Mouse (Mus musculus): Measurements from ENCODE around the gene Tex2. TPM values are rescaled to one million over a fixed set of nuclear protein-coding genes. Genes with fewer than 3 reads are reported as not detected.
"Not testable (repeated sequence)": the region's sequence is repeated elsewhere in the genome, so short reads cannot be mapped to it uniquely, and the experiment has no call there.

Tex2 gene
- total and polyA plus RNA-seq, 3 experiments = 4.0 to 5.0 (median 4.5) TPM

DNA sequence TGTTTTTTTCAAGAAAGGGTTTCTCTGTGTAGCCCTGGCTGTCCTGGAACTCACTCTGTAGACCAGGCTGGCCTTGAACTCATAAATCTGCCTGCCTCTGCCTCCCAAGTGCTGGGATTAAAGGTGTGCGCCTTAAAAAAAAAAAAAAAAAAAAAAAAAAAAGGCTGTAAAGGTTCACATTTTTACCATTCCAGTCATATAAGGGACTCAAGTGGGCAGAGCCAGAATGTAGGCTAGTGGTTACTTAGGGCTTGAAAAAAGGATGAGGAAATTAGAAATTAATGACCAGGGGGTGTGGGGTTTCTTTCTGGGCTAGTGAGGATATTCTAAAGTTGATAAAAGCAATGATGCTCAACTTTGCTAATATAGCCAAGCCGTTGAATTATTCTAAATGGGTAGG lies 116.2 kb downstream of the Tex2 start:
- H3K4me2 ChIP-seq (ENCODE audit: insufficient read depth, low read depth, poor library complexity, severe bottlenecking); H3K27ac ChIP-seq (ENCODE audit: insufficient read depth, low read depth); H3K27me3 ChIP-seq (replicated peaks); H3K79me2 ChIP-seq (replicated peaks; ENCODE audit: control insufficient read depth, extremely low read depth, insufficient read depth, poor library complexity, severe bottlenecking); H3K9ac ChIP-seq (ENCODE audit: insufficient read depth, low read depth); H3K9me3 ChIP-seq (replicated peaks; ENCODE audit: low read length); dilution Hi-C loops (cut with MboI; ENCODE audit: extremely low pct_ligation_motif_present, extremely low pct_unique_long_range_greater_than_20kb, low sequenced_read_pairs); H3K4me3 ChIP-seq (replicated peaks in 1 of 3; ENCODE audit: low read depth in 2 of 3, low read length in 2 of 3, poor library complexity in 1 of 3); DNase-seq (ENCODE audit: extremely low read depth); H3K36me3 ChIP-seq (replicated peaks in 1 of 2; ENCODE audit: control insufficient read depth in 1 of 2, insufficient read depth in 1 of 2, low read length in 1 of 2): not testable (repeated sequence)
- in situ Hi-C loops (cut with MboI; ENCODE audit: low pct_ligation_motif_present, low pct_unique_long_range_greater_than_20kb, low sequenced_read_pairs) = loop anchor here (10.0 kb wide), 1 partner anchor 172 kb away; no protein-coding TSS in a partner anchor
- TF ChIP-seq ZNF384 (IDR thresholded peaks at IDR 0.05; ENCODE audit: low read depth, low read length) = peak; percentile 69
- peaks cover 10 to 29% of the 10 kb centered on the region in 2 experiments for H3K4me1 ChIP-seq (ENCODE audit: control insufficient read depth in 1 of 2, insufficient read depth in 2 of 2)

- Histone ChIP-seq H3K9ac (ENCODE audit: insufficient read depth, low read depth) (no peak overlapping the region), H3K27ac (ENCODE audit: insufficient read depth, low read depth) (no peak overlapping the region), H3K9me3 (replicated peaks; ENCODE audit: low read length) (no peaks in the 10 kb centered on the region), H3K36me3 (replicated peaks in 1 of 2; ENCODE audit: control insufficient read depth in 1 of 2, insufficient read depth in 1 of 2, low read length in 1 of 2) (no peaks in the 10 kb centered on the region), H3K4me3 (replicated peaks in 1 of 3; ENCODE audit: low read depth in 2 of 3, low read length in 2 of 3, poor library complexity in 1 of 3) (no peak overlapping the region), H3K4me1 (ENCODE audit: control insufficient read depth in 1 of 2, insufficient read depth in 2 of 2) (peaks cover 6 to 27% of the 10 kb centered on the region in 2 experiments), H3K4me2 (ENCODE audit: insufficient read depth, low read depth, poor library complexity, severe bottlenecking) (no peak overlapping the region), H3K27me3 (replicated peaks) (no peaks in the 10 kb centered on the region), H3K79me2 (replicated peaks; ENCODE audit: control insufficient read depth, extremely low read depth, insufficient read depth, poor library complexity, severe bottlenecking) (no peaks in the 10 kb centered on the region)
- DNase-seq (ENCODE audit: extremely low read depth) = no peak
- dilution Hi-C loops (cut with MboI; ENCODE audit: extremely low pct_ligation_motif_present, extremely low pct_unique_long_range_greater_than_20kb, low sequenced_read_pairs) = no loop called here
- TF ChIP-seq JUN (IDR thresholded peaks at IDR 0.05; ENCODE audit: insufficient read depth, low read depth, low read length) = peak; percentile 78
- no peak for TF ChIP-seq ELF1 (IDR thresholded peaks at IDR 0.05; ENCODE audit: low read depth, low read length)
- TF ChIP-seq RAD21 (IDR thresholded peaks at IDR 0.05; ENCODE audit: low read depth, low read length) = peak; percentile 13
- TF ChIP-seq SMC3 (IDR thresholded peaks at IDR 0.05; ENCODE audit: low read depth, low read length) = no peak
- no peak for TF ChIP-seq KAT2A (IDR thresholded peaks at IDR 0.05; ENCODE audit: insufficient replicate concordance, low read length)
- TF ChIP-seq CTCF (conservative IDR thresholded peaks at IDR 0.05 in 1 of 2, IDR thresholded peaks at IDR 0.05 in 1 of 2; ENCODE audit: low read depth in 2 of 2, low read length in 2 of 2) = 0 out of 4 replicates have a peak, but pooled peaks of 1 of the 2 experiments have one; percentile 15
- no peak for TF ChIP-seq ZC3H11A (IDR thresholded peaks at IDR 0.05; ENCODE audit: low read depth, low read length)
- TF ChIP-seq PAX5 (IDR thresholded peaks at IDR 0.05; ENCODE audit: low read length) = no peak
- peak; percentile 62 for TF ChIP-seq EP300 (IDR thresholded peaks at IDR 0.05; ENCODE audit: low read length)
- TF ChIP-seq BHLHE40 (IDR thresholded peaks at IDR 0.05; ENCODE audit: low read depth, low read length) = no peak
- 0 out of 2 replicates have a peak, but pooled peaks have one; percentile 16 for TF ChIP-seq IRF4 (IDR thresholded peaks at IDR 0.05; ENCODE audit: low read depth, low read length)
- TF ChIP-seq JUND (conservative IDR thresholded peaks at IDR 0.05; ENCODE audit: low read depth, low read length) = peak; percentile 86
- no peak for TF ChIP-seq POLR2A (IDR thresholded peaks at IDR 0.05; ENCODE audit: low read depth, low read length)
- 0 out of 2 replicates have a peak, but pooled peaks have one; percentile 31 for TF ChIP-seq ETS1 (conservative IDR thresholded peaks at IDR 0.05; ENCODE audit: low read depth, low read length)
- no peak for TF ChIP-seq TBP (conservative IDR thresholded peaks at IDR 0.05; ENCODE audit: low read depth, low read length)
- in situ Hi-C loops (cut with MboI; ENCODE audit: low pct_ligation_motif_present, low pct_unique_long_range_greater_than_20kb, low sequenced_read_pairs) = loop anchor here (10.0 kb wide), 1 partner anchor 168 kb away; no protein-coding TSS in a partner anchor
Observed at GRCm38 (mm10) chr11:106492984-106493669, 120.1 kb downstream of the Tex2 start.

All from CH12.LX (cell line).